Mouse (Mus musculus): ENCODE results near the gene Cinp. TPM values are rescaled to one million over a fixed set of nuclear protein-coding genes. Genes with fewer than 3 reads are reported as not detected.

The Cinp gene
- total and polyA plus RNA-seq, 3 experiments = 162 to 210 TPM; not detected in 1

- TF ChIP-seq CHD2 (IDR thresholded peaks at IDR 0.05; ENCODE audit: low read length) (no peak), ZNF384 (IDR thresholded peaks at IDR 0.05; ENCODE audit: low read depth, low read length) (no peak), MAFK (IDR thresholded peaks at IDR 0.05; ENCODE audit: borderline replicate concordance, low read depth, low read length) (no peak)
- no peak overlapping the region for H3K9ac ChIP-seq (ENCODE audit: control insufficient read depth, low read depth, low read length, poor library complexity, severe bottlenecking)
- DNase-seq (ENCODE audit: low read depth, low spot score) = no peak
- H3K27ac ChIP-seq (ENCODE audit: control insufficient read depth, low read depth, low read length) = no peak overlapping the region
- no peaks in the 10 kb centered on the region; a peak in 1 of 4 replicates for H3K36me3 ChIP-seq (ENCODE audit: control insufficient read depth in 1 of 2, insufficient read depth in 2 of 2, low read length in 2 of 2)
- H3K27me3 ChIP-seq (ENCODE audit: control insufficient read depth in 1 of 2, insufficient read depth in 2 of 2, low read length in 2 of 2) = no peaks in the 10 kb centered on the region
- no peak overlapping the region for H3K4me3 ChIP-seq (ENCODE audit: control insufficient read depth in 1 of 2, insufficient read depth in 1 of 2, low read depth in 2 of 2, low read length in 2 of 2)
- no peaks in the 10 kb centered on the region for H3K79me2 ChIP-seq (ENCODE audit: control insufficient read depth, insufficient read depth, low read length, poor library complexity)
- H3K9me3 ChIP-seq (replicated peaks; ENCODE audit: insufficient read depth, low read length) = no peaks in the 10 kb centered on the region
- H3K4me1 ChIP-seq (ENCODE audit: control insufficient read depth in 1 of 2, insufficient read depth in 2 of 2, low read length in 2 of 2) = no peaks in the 10 kb centered on the region
Observed at GRCm38 (mm10) chr12:110932820-110933219, 43.9 kb upstream of the Cinp start.

- no peak overlapping the region for H3K27ac ChIP-seq (ENCODE audit: control insufficient read depth, low read depth, low read length)
- no peaks in the 10 kb centered on the region for H3K9me3 ChIP-seq (replicated peaks; ENCODE audit: insufficient read depth, low read length)
- no peak overlapping the region for H3K4me3 ChIP-seq (ENCODE audit: control insufficient read depth in 1 of 2, insufficient read depth in 1 of 2, low read depth in 2 of 2, low read length in 2 of 2)
- H3K9ac ChIP-seq (ENCODE audit: control insufficient read depth, low read depth, low read length, poor library complexity, severe bottlenecking) = no peak overlapping the region
- no peaks in the 10 kb centered on the region for H3K4me1 ChIP-seq (ENCODE audit: control insufficient read depth in 1 of 2, insufficient read depth in 2 of 2, low read length in 2 of 2)
- peaks cover 0 to 1% of the 10 kb centered on the region in 2 experiments; a peak in 1 of 4 replicates for H3K36me3 ChIP-seq (ENCODE audit: control insufficient read depth in 1 of 2, insufficient read depth in 2 of 2, low read length in 2 of 2)
- no peaks in the 10 kb centered on the region for H3K79me2 ChIP-seq (ENCODE audit: control insufficient read depth, insufficient read depth, low read length, poor library complexity)
- no peak for DNase-seq (ENCODE audit: low read depth, low spot score)
- TF ChIP-seq CHD1 (IDR thresholded peaks at IDR 0.05; ENCODE audit: low read depth, low read length) = no peak
- TF ChIP-seq RAD21 (IDR thresholded peaks at IDR 0.05; ENCODE audit: low read depth, low read length) = no peak
- TF ChIP-seq NRF1 (IDR thresholded peaks at IDR 0.05; ENCODE audit: insufficient read depth, low read depth, low read length, poor library complexity, severe bottlenecking) = no peak
- TF ChIP-seq POLR2A (IDR thresholded peaks at IDR 0.05; ENCODE audit: control insufficient read depth in 1 of 2, insufficient read depth in 1 of 2, low read depth in 1 of 2, low read length in 2 of 2, poor library complexity in 1 of 2) = no peak
- no peak for TF ChIP-seq USF2 (IDR thresholded peaks at IDR 0.05; ENCODE audit: borderline replicate concordance in 1 of 2, insufficient read depth in 1 of 2, low read depth in 1 of 2, low read length in 2 of 2)
- no peak for TF ChIP-seq GATA1 (IDR thresholded peaks at IDR 0.05; ENCODE audit: low read depth, low read length)
- no peak for TF ChIP-seq MAX (IDR thresholded peaks at IDR 0.05; ENCODE audit: low read length)
- H3K27me3 ChIP-seq (ENCODE audit: control insufficient read depth in 1 of 2, insufficient read depth in 2 of 2, low read length in 2 of 2) = no peaks in the 10 kb centered on the region
Observed at GRCm38 (mm10) chr12:110921572-110921971, 32.6 kb upstream of the Cinp start.

- peaks cover 0 to 1% of the 10 kb centered on the region in 2 experiments; a peak in 1 of 4 replicates for H3K36me3 ChIP-seq (ENCODE audit: control insufficient read depth in 1 of 2, insufficient read depth in 2 of 2, low read length in 2 of 2)
- H3K9me3 ChIP-seq (replicated peaks; ENCODE audit: insufficient read depth, low read length) = no peaks in the 10 kb centered on the region
- no peak for DNase-seq (ENCODE audit: low read depth, low spot score)
- H3K79me2 ChIP-seq (ENCODE audit: control insufficient read depth, insufficient read depth, low read length, poor library complexity) = no peaks in the 10 kb centered on the region
- no peaks in the 10 kb centered on the region for H3K27me3 ChIP-seq (ENCODE audit: control insufficient read depth in 1 of 2, insufficient read depth in 2 of 2, low read length in 2 of 2)
- no peak overlapping the region for H3K4me3 ChIP-seq (ENCODE audit: control insufficient read depth in 1 of 2, insufficient read depth in 1 of 2, low read depth in 2 of 2, low read length in 2 of 2)
- H3K4me1 ChIP-seq (ENCODE audit: control insufficient read depth in 1 of 2, insufficient read depth in 2 of 2, low read length in 2 of 2) = no peaks in the 10 kb centered on the region
- no peak overlapping the region for H3K27ac ChIP-seq (ENCODE audit: control insufficient read depth, low read depth, low read length)
- no peak overlapping the region for H3K9ac ChIP-seq (ENCODE audit: control insufficient read depth, low read depth, low read length, poor library complexity, severe bottlenecking)
- TF ChIP-seq MYB (IDR thresholded peaks at IDR 0.05; ENCODE audit: low read depth, low read length) (no peak), ZC3H11A (IDR thresholded peaks at IDR 0.05; ENCODE audit: low read depth, low read length) (no peak), JUND (IDR thresholded peaks at IDR 0.05; ENCODE audit: low read depth, low read length) (no peak), ELF1 (IDR thresholded peaks at IDR 0.05; ENCODE audit: low read depth, low read length) (no peak), MXI1 (IDR thresholded peaks at IDR 0.05; ENCODE audit: low read depth, low read length) (no peak), SIN3A (IDR thresholded peaks at IDR 0.05; ENCODE audit: low read length) (no peak), GATA1 (IDR thresholded peaks at IDR 0.05; ENCODE audit: low read depth, low read length) (no peak), KAT2A (conservative IDR thresholded peaks at IDR 0.05; ENCODE audit: low read depth, low read length) (no peak), TAL1 (IDR thresholded peaks at IDR 0.05; ENCODE audit: low read length) (no peak), ZKSCAN1 (IDR thresholded peaks at IDR 0.05; ENCODE audit: low read depth, low read length) (no peak), BHLHE40 (IDR thresholded peaks at IDR 0.05; ENCODE audit: borderline replicate concordance, low read depth, low read length) (no peak), TBP (IDR thresholded peaks at IDR 0.05; ENCODE audit: low read depth, low read length) (no peak), CHD1 (IDR thresholded peaks at IDR 0.05; ENCODE audit: low read depth, low read length) (no peak), CTCF (IDR thresholded peaks at IDR 0.05 in 2 of 3, conservative IDR thresholded peaks at IDR 0.05 in 1 of 3; ENCODE audit: control insufficient read depth in 1 of 3, insufficient read depth in 1 of 3, low read depth in 2 of 3, low read length in 3 of 3, poor library complexity in 1 of 3, severe bottlenecking in 1 of 3) (no peak), E2F4 (IDR thresholded peaks at IDR 0.05; ENCODE audit: borderline replicate concordance, low read depth, low read length) (no peak), ZMIZ1 (IDR thresholded peaks at IDR 0.05; ENCODE audit: low read depth, low read length) (no peak), POLR2A (IDR thresholded peaks at IDR 0.05; ENCODE audit: control insufficient read depth in 1 of 2, insufficient read depth in 1 of 2, low read depth in 1 of 2, low read length in 2 of 2, poor library complexity in 1 of 2) (no peak)
Observed at GRCm38 (mm10) chr12:110920254-110920653, 31.3 kb upstream of the Cinp start.
